Mouse (Mus musculus) layer of hippocampus, postnatal 10 days (tissue): ENCODE results near the gene Scaf1. TPM values are rescaled to one million over a fixed set of nuclear protein-coding genes. Genes with fewer than 3 reads are reported as not detected.
A peak's percentile ranks its signal among the peaks of the same experiment; 100 is the strongest.

Experiments used
- DNase-seq, 2 experiments: peaks; one replicate each; pipeline ENCODE4 v3.0.0; 2021; ENCODE audit warnings: low spot score in 2 of 2
- total RNA-seq, 2 experiments: library from RNA; stranded (reverse); gene quantifications; 2 replicates each; pipeline ENCODE4 v1.2.3; 2021

Gene Scaf1
- total RNA-seq, 2 experiments from 2014 or later, result 141 to 145 TPM

DNA sequence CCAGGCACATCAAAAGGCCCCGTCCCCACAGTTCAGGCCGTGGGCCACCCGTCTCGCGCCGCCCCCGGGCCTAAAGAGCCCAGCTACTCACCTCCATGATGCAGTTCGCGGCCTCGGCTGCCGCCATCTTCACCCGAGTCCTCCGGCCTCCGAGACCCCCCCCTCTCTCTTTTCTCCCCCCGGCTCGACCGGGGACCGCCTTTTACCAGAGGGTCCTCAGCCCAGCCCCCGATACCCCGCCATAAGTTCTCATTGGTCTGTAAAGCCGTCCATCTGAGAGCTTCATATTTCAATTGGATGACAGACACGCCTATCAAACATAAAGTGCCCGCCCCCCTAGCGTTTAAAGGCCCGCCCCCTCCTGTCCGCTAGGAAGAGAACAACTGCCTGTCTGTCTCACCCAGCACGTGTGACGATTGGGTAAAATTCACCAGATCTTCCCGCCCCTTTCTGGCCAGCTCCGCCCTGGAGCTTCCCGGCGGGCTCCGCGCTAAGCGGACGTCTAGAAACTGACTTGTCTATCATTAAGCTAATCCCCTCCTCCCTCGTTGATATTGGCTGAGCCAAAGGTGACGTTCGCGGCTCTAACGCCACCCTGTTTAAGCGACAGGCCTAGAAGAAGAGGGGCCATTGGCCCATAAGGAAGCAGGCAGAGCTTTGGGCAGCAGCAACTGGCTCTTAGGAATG lies 29.8 kb downstream of the Scaf1 start, which contains the start of gene Prmt1:
Gene Prmt1, minus strand, starts transcription at position 377 of the 687 bp plus-strand sequence.
- DNase-seq, result peak; percentile 98

DNA sequence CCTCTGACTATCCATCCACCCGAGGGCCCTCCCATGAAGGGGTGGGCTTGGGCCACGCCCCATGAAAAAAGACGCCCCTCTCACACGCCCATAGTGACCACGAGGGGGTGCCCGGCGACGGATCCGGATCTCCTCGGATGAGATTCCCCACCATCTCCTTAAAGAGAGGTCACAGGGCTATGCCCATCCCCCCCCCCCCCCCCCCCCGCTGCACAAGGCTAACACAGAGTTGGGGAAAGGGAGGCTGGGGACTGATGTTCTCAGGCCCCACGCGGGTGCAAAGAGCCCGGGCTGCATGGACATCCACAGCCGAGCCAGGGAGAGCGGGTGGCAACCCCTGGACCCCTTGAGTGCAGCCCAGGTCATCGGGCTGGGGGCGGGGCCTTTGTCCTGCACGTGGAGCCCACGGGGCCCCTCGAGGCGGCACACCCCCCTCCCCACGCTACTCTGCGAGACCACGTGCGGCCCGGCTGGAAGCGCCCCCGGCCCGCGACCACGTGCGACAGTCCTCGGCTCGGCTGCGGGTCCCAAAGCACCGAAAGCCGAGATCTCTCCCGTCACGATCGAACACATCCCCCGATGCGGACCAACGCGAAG lies 30.5 kb downstream of the Scaf1 start:
- peak; percentile 61 to 71 for DNase-seq

DNA sequence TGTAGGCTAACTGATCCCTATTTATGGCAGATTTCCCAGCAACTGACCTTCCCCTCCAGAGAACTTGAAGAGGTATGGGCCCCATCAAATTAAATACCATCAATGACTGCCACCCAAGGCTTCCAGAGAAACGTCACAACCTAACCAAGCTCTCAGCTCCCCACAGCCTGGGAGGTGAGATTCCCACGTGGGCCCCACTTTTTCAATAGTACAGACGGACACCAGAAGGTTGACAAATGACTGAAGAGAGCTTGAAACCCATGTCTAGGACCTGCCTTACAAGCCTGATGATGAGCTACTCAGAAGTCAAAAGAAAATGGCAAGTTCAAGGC lies 31.4 kb downstream of the Scaf1 start:
- DNase-seq, result no peak

DNA sequence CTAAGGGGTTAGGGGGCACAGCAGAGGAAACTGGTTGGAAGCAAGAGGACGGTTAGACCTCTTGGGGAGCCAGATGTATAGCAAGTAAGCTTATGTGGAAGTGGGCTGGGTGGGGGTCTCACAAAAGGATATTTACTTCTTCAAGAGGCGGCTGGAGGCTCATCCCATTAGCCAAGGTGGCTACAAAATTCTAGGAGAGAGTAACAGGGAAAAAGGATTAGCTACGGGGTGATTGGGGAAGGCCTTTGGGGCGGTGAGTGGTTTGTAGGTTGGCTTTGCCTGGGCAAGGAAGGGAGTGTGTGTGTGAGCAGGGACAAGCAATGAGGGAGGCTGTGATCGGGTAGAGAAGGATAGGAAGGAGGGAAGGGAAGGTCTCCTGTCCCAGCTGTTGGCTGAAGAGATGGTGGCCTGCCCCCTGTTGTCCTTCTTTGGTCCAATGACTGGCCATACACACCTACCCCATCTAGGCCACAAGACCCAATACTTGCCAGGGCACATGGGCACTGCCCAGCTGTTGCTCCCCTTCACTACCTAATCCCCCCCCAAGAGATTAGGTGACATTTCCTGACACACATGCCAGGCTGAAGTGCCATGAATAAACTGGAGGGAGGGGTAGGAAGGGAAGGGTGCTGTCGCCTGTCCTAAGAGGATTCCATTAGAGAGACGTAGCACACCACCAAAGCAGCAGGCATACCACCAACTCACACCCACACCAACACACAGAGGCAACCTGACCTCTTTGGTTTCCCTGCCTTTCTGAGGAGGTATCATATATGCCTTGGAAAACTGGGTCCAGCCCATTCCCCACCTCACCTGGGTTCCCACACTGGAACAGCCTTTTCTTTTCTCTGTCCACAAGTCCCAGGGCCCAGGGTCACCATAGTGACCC lies 32.0 kb downstream of the Scaf1 start:
- no peak for DNase-seq

DNA sequence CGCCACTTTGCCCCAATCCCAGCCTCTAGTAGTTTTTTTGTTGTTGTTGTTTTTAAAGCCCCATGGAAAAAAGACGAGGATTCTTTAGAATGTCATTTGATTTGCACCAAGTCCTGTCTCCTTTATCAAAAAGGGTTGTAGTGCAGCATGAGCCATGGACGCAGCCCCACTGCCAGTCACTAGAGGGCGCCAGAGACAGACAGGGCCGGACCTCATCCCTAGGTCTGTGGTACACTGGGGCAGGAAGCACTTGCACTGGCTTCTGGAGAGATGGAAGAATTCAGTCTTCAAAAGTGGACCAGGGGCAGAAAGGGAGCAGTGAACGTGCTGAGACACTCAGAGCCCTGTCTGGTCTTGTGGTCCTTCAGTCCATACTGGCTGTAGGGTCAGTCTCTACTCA lies 33.1 kb downstream of the Scaf1 start:
- peak; percentile 87 to 90 for DNase-seq

DNA sequence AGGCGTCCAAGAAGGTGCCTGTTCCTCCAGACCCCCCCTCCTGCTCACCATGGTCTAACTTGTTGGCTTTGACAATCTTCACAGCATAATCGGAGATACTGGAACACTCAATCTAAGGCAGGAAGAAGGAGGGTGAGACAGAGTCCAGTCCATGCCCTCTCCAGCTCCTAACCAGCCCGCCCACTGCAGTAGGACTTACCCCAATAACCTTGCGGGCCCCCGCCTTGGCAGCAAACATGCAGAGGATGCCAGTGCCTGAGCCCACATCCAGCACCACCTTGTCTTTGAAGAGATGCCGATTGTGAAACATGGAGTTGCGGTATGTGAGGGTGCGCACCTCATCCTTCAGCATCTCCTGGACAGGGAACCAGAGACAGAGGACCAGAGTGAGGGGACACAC lies 34.6 kb downstream of the Scaf1 start:
- DNase-seq, result no peak

DNA sequence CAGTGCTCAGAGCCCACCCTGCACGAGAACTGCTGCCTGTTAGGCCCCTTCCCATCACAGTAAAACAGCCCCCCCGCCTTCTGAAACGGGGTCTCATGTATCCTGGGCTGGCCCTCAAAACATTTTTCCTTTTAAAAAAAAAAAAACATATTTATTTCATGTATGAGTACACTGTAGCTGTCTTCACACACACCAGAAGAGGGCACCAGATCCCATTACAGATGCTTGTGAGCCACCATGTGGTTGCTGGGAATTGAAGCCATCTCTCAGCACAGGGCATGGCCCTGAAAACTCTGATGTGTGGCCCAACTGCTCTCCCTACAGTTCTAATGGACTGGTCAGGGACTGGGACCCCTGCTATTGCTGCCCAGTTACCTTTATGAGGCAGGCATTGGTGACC lies 37.9 kb downstream of the Scaf1 start:
- no peak for DNase-seq

DNA sequence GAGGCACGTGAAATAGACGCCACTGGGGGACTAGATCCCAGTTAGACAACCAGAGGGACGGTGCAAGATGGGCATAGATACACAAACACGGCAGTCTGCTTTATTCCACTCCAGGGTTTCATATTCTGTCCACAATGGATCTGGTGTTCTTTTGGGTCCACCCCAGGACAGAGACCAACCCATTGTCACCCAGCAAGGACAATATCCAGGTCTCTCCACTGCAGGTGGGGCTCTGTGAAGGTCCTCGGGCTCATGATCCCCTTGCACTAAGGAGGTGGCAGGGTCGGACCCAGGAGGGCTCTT lies 41.1 kb downstream of the Scaf1 start:
- no peak for DNase-seq

DNA sequence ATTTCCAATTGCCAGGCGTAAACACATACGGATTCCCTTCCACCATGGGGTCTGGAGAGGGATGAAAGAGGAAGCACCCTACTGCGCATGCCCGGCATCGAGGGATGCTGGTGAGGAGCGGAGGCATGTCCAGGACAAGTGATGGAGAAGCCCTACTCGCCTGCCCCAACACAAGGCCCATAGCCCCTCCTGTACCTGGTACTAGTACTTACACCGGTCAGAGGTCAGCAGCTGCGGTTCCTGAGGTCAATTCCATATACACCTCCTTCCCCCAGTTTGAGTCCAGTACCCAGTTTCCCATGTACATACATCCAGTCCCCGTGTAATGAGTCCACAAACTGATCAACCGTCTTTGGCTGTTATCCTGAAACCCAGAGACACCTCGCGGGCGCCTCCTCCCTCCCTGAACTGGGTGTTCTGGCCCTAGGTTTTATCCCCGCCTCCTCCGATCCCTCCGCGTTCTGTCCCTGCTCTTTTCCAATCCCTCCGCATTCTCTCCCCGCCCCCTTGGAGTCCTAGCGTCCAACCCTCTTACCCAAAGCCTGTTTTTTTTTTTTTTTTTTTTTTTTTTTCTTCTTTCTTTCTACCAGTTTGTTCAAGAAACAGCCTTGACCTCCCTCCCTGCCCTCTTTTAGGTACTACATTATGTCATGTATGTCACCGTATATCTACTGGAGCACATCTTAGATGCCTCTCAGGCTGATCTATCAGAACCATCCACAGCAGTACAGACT lies 41.6 kb downstream of the Scaf1 start, which contains the start of gene Cpt1c:
Gene Cpt1c, minus strand, starts transcription at position 469 of the 734 bp plus-strand sequence.
- peak; percentile 89 for DNase-seq

DNA sequence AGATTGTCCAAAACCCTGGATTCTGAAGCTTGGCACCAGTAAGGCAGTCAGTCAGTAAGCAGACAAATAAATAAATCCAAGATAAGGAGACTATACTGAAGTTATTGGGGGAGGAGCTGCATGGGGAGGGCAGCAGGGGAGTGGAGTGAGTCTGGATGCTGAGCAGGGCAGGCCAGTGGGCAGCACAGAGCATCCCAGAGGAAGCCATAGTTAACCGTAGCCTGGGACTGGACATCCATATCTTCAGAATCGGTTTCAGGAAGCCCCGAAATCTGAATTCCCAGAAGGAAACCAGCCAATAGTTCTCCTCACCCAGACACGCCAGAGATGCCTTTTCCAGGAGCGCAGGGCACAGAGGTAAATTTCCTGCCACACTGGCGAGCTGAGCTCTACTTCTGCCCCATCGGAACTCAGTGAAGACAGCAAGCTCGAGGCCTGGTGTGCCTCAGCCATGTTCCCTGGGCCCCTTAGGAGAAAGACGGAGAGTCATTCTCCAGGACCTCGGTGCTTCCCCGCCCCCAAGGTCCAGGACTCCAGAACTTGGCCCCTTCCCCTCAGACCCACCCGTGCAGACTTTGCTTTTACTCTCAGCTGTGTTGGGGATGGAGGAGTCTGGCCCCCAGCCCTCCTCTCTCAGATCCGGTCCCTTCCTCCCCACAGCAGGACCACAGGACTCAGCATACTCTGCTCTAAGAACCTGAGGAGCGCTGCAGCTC lies 42.6 kb downstream of the Scaf1 start:
- no peak for DNase-seq

DNA sequence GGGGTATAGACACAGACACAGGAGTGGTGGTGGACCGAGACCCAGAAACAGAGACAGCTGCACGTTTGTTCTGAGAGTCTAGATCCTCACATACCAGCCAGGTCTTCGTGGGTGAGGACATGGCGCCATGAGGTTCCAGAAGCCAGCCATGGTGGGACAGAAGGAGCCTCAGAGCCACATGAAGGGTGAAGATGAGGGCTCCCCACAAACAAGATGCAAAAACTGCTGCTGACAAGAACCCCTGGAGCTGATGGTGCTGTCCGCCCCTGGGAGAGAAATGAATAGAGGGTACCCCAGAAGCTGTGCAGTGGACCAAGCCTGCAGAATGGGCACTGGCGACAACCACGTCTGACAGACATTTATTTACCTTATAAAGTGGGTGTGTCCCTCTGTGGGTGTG lies 45.0 kb downstream of the Scaf1 start:
- DNase-seq, result no peak

DNA sequence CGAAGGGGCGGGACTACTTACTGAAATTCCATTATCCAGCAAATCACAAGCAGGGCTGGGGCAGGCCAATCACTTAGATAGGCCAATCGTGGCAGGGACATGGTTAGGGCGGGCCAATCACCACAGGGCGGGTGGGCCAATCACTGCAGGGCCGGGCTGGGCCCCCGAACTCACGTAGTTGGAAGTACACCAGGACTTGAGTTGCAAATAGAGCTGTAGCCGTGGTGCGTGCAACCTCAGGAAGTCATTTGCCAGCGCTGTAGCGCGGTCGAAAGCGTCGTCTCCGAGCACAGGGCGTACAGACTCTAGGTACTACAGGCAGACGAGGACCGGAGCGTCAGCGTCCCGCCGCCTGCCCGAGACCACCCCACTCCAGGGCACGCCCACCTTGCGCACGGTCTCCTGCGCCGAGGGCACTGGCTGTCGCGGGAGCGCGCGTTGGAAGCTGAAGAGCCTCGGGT lies 45.9 kb downstream of the Scaf1 start:
- DNase-seq, result peak; percentile 82 to 87

DNA sequence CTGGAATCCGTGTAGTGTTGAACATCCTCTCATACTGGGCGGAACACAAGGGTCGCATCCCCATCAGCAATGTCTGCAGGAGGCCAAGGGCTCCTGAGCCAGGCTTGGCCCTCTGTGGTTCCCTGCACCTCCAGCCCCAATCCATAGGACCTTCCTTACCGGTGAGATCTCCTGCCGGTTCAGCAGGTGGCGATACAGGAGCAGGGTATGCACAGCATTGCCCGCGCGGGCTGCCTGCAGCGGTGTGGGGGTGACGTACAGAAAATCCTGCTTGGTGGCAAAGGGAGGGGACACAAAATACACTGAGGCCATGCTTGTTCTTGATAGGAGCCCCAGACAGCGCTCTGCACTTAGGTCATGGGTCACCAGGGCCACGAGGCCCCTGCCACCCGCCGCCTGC lies 49.5 kb downstream of the Scaf1 start:
- no peak for DNase-seq

DNA sequence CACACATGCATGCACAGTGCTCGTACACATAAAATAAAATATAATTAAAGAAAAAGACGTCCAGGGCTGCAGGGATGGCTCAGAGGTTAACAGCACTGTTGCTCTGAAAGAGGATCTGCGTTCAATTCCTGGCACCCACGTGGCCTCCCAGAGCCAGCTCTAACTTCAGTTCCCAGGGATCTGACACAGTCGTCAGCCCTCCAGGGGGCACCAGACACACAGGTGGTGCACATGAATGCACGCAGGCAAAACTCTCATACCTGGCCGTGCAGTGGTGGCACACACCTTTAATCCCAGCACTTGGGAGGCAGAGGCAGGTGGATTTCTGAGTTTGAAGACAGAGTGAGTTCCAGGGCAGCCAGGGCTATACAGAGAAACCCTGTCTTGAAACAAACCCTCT lies 50.2 kb downstream of the Scaf1 start:
- peak in 1 of 2 experiments; percentile 22 for DNase-seq

DNA sequence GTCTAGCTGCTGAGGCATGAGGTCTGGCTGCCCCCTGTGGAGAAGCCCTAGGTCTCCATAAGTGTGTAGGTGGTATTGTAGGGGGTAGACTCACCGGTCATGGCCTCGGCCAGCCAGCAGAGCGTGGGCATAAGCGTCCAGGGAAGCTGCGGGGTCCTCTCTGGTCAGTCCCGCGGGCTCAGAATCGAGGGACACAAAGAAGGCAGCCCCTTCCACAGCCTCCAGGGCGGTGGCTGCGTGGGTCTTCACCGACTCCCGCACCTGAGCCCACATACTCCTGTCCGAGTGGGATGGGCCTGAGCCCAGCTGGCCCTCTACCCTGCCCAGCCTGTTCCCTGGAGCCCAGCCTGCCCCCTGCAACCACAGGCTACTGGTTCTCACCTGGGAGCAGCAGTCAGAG lies 51.2 kb downstream of the Scaf1 start:
- no peak for DNase-seq

DNA sequence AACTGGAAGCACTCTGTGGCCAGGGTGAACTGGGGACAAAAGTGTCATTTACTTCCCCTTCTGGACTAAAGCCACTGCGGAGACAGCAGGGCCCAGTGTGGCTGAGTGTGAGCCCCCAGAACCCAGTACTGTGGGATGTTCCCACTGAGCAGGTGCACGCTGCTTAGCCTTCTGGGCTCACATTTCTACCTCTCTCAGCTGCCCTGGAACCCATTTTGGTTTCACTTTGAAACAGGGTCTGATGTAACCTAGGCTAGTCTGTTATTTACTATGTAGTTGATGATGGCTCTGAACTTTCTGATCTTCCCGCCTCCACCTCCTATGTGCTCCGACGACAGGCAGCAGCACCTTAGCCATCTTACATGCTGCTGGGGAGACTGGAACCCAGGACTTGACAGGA lies 53.3 kb downstream of the Scaf1 start:
- no peak for DNase-seq

DNA sequence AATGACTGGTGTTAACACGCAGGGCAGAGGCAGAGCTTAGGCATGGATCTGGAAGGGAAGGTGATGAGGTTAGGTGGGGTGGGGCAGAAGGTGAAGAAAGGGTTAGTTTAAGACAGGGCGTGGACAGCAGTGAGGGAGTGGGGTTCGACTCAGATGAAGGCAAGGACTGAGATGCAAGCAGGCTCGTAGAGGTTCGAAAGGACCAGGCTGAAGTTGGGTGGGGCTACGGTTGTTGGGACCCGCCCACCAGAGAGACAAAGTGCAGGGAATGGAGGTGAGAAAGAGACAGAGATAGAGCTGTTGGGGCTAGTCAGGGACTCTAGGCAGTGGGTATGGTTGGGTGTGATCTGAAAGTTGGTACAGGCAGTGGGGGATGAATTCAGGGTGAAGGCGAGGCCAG lies 53.8 kb downstream of the Scaf1 start:
- no peak for DNase-seq

DNA sequence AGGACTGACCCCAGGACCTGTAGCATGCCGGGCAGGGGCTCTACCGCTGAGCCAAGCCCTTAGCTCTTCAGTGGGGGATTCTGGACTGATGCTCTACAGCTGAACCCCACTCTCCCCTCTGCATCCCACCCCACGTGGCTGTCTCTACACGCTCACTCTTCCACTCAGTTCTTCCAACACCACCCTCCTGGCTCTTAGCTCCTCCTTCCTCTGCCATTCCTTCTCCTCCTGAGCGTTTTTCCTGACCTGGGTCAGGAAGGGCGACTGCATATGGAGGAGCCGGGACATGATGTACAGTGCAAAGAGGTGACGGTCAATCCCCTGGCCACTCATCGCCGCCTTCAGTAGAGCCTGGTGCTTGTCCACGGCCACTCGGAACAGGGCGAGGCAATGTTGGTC lies 55.7 kb downstream of the Scaf1 start:
- DNase-seq, result no peak

DNA sequence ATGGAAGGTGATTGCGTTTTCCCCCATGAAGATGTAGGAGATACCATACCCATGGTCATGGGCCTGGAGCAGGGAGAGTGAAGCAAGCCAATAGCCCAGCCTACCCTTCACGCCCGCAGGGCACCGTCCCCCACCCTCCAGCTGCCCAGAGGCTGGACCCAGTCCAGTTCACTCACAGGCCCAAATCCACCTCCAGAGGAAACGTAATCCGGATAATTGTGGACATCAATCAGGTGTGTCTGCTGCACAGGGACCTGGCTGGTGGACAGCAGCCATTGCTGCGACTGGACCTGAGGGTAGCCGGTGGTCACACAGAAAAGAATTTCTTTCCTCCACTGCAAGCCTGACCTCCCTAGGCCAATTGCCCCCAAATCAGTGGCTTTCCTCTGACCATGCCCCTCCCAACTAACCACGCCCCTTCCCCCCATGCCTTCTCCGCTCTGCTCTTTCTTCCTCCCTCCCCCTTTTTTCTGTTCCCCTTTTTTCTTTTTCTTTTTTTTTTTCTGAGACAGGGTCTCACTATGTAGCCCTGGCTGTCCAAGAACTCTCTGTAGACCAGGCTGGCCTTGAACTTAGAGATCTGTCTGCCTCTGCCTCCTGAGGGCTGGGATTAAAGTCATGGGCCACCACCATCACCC lies 56.2 kb downstream of the Scaf1 start:
- no peak for DNase-seq

DNA sequence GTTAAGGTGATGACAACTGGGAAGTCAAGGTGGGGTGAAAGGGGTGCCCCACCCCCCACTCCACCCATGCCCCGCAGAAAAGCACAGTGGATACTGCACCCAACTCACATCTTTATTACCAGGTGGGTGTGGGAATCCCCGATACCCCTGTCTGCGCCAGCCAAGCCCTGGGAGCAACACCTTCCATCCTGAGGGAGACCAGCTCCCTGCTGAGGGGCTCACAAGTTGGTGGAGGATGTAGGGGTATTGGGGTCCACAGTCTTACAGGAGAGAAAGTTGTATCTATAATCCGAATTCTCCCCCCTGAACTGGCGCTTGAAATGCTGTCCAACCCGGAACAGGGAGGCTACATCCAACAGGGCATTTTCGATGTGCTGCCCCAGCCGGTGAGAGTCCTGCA lies 56.9 kb downstream of the Scaf1 start:
- no peak for DNase-seq
